Mouse (Mus musculus): Measurements from ENCODE around the gene Fbxo42. TPM values are rescaled to one million over a fixed set of nuclear protein-coding genes. Genes with fewer than 3 reads are reported as not detected.
"Not testable (repeated sequence)": the region's sequence is repeated elsewhere in the genome, so short reads cannot be mapped to it uniquely, and the experiment has no call there.

Gene Fbxo42
- polyA plus RNA-seq, 1 experiment from 2014 or later: 29.6 TPM

DNA sequence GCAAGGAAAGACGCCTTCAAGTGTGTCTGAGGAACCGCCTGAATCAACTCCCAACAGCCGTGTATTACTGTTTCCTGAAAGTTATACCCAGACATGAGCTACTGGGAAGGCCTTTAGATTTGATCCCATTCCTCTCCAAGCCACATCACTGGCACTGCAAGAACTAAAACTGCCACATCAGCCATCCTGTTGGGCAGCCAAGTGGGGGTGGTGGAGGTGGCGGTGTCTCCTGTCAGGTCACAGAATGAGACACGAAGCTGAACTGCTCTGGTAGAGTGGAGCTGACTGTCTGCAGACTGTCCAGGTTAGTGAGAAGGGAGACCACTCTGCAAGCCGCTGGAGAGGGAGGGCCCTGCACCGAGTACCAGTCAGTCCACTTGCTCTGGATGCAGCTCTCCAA lies 25.1 kb upstream of the Fbxo42 start:
- 92% methylated on average over 7 of the region's 7 CpGs for WGBS
- Histone ChIP-seq H3K27me3 (ENCODE audit: poor library complexity, severe bottlenecking) (no peaks in the 10 kb centered on the region), H3K4me1 (peaks cover 60% of the 10 kb centered on the region), H3K9me3 (no peaks in the 10 kb centered on the region; the same call in 1 of the 2 replicates), H3K36me3 (replicated peaks) (peaks cover 58% of the 10 kb centered on the region), H3K4me3 (no peak overlapping the region), H3K27ac (0 out of 2 replicates have a peak overlapping the region, but pooled peaks have one; percentile 4)
- DNase-seq (ENCODE audit: extremely low spot score, low spot score): no peak

GRCm38 (mm10) chr4:141123065-141123464 lies 24.6 kb upstream of the Fbxo42 start:
- 41% methylated on average over 1 of the region's 1 CpGs for WGBS
- H3K4me1 ChIP-seq: peaks cover 60% of the 10 kb centered on the region
- no peak overlapping the region for H3K4me3 ChIP-seq
- no peak for DNase-seq (ENCODE audit: extremely low spot score, low spot score)
- no peaks in the 10 kb centered on the region; the same call in 1 of the 2 replicates for H3K9me3 ChIP-seq
- H3K36me3 ChIP-seq (replicated peaks): peaks cover 54% of the 10 kb centered on the region
- H3K27me3 ChIP-seq (ENCODE audit: poor library complexity, severe bottlenecking): no peaks in the 10 kb centered on the region
- 0 out of 2 replicates have a peak overlapping the region, but pooled peaks have one; percentile 4 for H3K27ac ChIP-seq

DNA sequence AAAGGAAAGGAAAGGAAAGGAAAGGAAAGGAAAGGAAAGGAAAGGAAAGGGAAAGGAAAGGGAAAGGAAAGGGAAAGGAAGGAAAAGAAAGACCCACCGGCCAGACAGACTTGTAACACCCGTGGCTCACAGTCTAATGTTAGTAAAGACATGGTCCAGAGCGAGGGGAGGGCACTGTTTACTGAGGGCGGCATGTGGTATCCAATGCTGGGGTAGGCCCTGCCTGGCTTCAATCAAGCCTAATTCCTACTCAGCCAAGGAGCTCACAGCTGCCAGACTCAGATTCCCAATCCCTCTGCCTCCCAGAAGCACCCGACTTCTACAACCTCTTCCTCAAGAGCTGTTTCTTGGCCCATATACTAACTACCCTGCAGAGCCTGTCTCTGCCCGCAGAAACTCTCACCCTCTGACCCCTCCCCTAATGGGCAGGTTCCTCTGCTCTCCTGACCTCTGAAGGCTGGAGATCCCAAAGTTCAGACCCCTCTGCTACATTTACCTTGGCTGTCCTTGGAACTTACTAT lies 18.5 kb upstream of the Fbxo42 start:
- H3K36me3 ChIP-seq (replicated peaks): peaks cover 26% of the 10 kb centered on the region
- no peak for DNase-seq (ENCODE audit: extremely low spot score, low spot score)
- no peak overlapping the region for H3K27ac ChIP-seq
- H3K9me3 ChIP-seq: no peaks in the 10 kb centered on the region; the same call in 1 of the 2 replicates
- H3K4me1 ChIP-seq: peaks cover 57% of the 10 kb centered on the region
- H3K4me3 ChIP-seq: no peak overlapping the region
- H3K27me3 ChIP-seq (ENCODE audit: poor library complexity, severe bottlenecking): no peaks in the 10 kb centered on the region
- WGBS: 74% methylated on average over 6 of the region's 6 CpGs

DNA sequence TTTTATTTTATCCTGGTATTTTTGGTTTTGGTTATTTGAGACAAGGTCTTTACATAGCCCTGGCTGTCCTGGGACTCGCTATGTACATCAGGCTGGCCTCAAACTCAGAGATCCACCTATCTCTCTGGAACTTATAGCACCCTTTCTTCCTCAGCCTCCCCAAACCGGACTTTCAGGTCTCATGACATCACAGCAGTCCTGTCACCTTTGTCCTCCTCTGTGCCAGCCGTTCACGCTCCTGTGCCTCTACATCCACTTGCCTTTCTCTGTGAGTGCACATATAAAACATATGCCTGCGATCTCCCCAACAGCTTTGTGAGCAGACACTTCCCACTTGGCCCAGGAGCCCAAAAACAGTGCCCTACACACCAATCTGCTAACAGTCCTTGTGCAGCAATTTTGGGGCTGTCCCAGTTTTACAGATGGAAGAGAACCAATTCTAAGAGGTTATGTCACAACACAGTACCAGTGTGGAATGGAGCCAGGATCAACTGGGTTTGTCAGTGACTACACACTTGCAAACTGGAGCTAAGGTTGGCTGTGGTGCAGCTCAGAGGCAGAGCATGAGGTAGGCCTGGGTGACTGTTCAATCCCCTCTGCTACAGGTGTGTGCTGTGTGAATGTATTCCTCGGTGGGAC lies 16.9 kb upstream of the Fbxo42 start:
- Histone ChIP-seq H3K27me3 (ENCODE audit: poor library complexity, severe bottlenecking) (no peaks in the 10 kb centered on the region), H3K4me3 (no peak overlapping the region), H3K27ac (peak overlapping the region; percentile 27), H3K36me3 (replicated peaks) (peaks cover 31% of the 10 kb centered on the region), H3K4me1 (peaks cover 66% of the 10 kb centered on the region), H3K9me3 (no peaks in the 10 kb centered on the region; the same call in 1 of the 2 replicates)
- no peak for DNase-seq (ENCODE audit: extremely low spot score, low spot score)
- WGBS: 82% methylated on average over 6 of the region's 6 CpGs

- peaks cover 70% of the 10 kb centered on the region for H3K4me1 ChIP-seq
Observed at GRCm38 (mm10) chr4:141131531-141132061, 16.1 kb upstream of the Fbxo42 start.

GRCm38 (mm10) chr4:141132191-141132590 lies 15.5 kb upstream of the Fbxo42 start:
- no peak overlapping the region for H3K4me3 ChIP-seq
- H3K4me1 ChIP-seq: peaks cover 76% of the 10 kb centered on the region
- no peak for DNase-seq (ENCODE audit: extremely low spot score, low spot score)
- H3K27ac ChIP-seq: peak overlapping the region; percentile 72
- H3K9me3 ChIP-seq: no peaks in the 10 kb centered on the region
- no peaks in the 10 kb centered on the region for H3K27me3 ChIP-seq (ENCODE audit: poor library complexity, severe bottlenecking)
- 65% methylated on average over 8 of the region's 8 CpGs for whole genome bisulfite sequencing
- H3K36me3 ChIP-seq (replicated peaks): peaks cover 29% of the 10 kb centered on the region

More at GRCm38 (mm10) chr4:141131531-141132061, 16.1 kb upstream of the Fbxo42 start:
- no peaks in the 10 kb centered on the region; the same call in 1 of the 2 replicates for H3K9me3 ChIP-seq
- peaks cover 32% of the 10 kb centered on the region for H3K36me3 ChIP-seq (replicated peaks)
- 69% methylated on average over 5 of the region's 5 CpGs for WGBS
- H3K27me3 ChIP-seq (ENCODE audit: poor library complexity, severe bottlenecking): no peaks in the 10 kb centered on the region
- peak overlapping the region; percentile 72 for H3K27ac ChIP-seq
- H3K4me3 ChIP-seq: no peak overlapping the region
- no peak for DNase-seq (ENCODE audit: extremely low spot score, low spot score)

- 61% methylated on average over 8 of the region's 8 CpGs for WGBS
- no peak for DNase-seq (ENCODE audit: extremely low spot score, low spot score)
- H3K9me3 ChIP-seq: no peaks in the 10 kb centered on the region
- peaks cover 84% of the 10 kb centered on the region for H3K4me1 ChIP-seq
- H3K4me3 ChIP-seq: no peak overlapping the region
- H3K27ac ChIP-seq: no peak overlapping the region; the same call in 1 of the 2 replicates
- H3K27me3 ChIP-seq (ENCODE audit: poor library complexity, severe bottlenecking): no peaks in the 10 kb centered on the region
- peaks cover 29% of the 10 kb centered on the region for H3K36me3 ChIP-seq (replicated peaks)
Observed at GRCm38 (mm10) chr4:141133227-141133626, 14.5 kb upstream of the Fbxo42 start.

GRCm38 (mm10) chr4:141134031-141134441 lies 13.7 kb upstream of the Fbxo42 start:
- Histone ChIP-seq H3K4me1 (peaks cover 89% of the 10 kb centered on the region), H3K36me3 (replicated peaks) (peaks cover 29% of the 10 kb centered on the region), H3K27me3 (ENCODE audit: poor library complexity, severe bottlenecking) (no peaks in the 10 kb centered on the region), H3K9me3 (no peaks in the 10 kb centered on the region), H3K4me3 (peak overlapping the region; percentile 30), H3K27ac (peak overlapping the region; percentile 80)
- DNase-seq (ENCODE audit: extremely low spot score, low spot score): peak; percentile 70
- WGBS: 13% methylated on average over 8 of the region's 8 CpGs

- peaks cover 26% of the 10 kb centered on the region for H3K36me3 ChIP-seq (replicated peaks)
- H3K9me3 ChIP-seq: no peaks in the 10 kb centered on the region
- no peak for DNase-seq (ENCODE audit: extremely low spot score, low spot score)
- H3K27ac ChIP-seq: peak overlapping the region; percentile 80
- H3K27me3 ChIP-seq (ENCODE audit: poor library complexity, severe bottlenecking): no peaks in the 10 kb centered on the region
- peak overlapping the region; percentile 30 for H3K4me3 ChIP-seq
- WGBS: 77% methylated on average over 20 of the region's 20 CpGs
- peaks cover 84% of the 10 kb centered on the region for H3K4me1 ChIP-seq
Observed at GRCm38 (mm10) chr4:141134751-141135530, 12.8 kb upstream of the Fbxo42 start.

- Histone ChIP-seq H3K36me3 (replicated peaks) (peaks cover 21% of the 10 kb centered on the region), H3K9me3 (no peaks in the 10 kb centered on the region), H3K27me3 (ENCODE audit: poor library complexity, severe bottlenecking) (no peaks in the 10 kb centered on the region), H3K4me1 (peaks cover 75% of the 10 kb centered on the region), H3K4me3 (no peak overlapping the region; the same call in 1 of the 2 replicates), H3K27ac (no peak overlapping the region)
- 80% methylated on average over 7 of the region's 7 CpGs for WGBS
- no peak for DNase-seq (ENCODE audit: extremely low spot score, low spot score)
Observed at GRCm38 (mm10) chr4:141136126-141136525, 11.6 kb upstream of the Fbxo42 start.

DNA sequence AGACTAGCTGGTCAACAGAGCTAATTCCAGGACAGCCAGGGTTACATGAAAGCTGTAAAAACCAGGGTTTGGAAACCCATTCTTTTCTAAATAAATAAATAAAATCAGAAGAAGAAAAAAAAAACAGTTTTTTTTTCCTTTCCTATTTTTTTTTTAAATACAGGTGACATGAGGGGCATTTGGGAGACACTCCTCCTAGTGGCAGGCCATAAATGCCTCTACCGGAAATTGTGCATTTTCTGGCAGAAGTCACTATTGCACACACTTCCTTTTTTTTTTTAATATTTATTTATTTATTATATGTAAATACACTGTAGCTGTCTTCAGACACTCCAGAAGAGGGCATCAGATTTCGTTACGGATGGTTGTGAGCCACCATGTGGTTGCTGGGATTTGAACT lies 10.0 kb upstream of the Fbxo42 start:
- not testable (repeated sequence) for H3K27ac ChIP-seq; DNase-seq (ENCODE audit: extremely low spot score, low spot score); H3K27me3 ChIP-seq (ENCODE audit: poor library complexity, severe bottlenecking); H3K9me3 ChIP-seq
- Histone ChIP-seq H3K4me3 (peak overlapping the region; percentile 84; the same call in 1 of the 2 replicates), H3K4me1 (peaks cover 62% of the 10 kb centered on the region), H3K36me3 (replicated peaks) (peaks cover 20% of the 10 kb centered on the region)
- 81% methylated on average over 3 of the region's 3 CpGs for WGBS

DNA sequence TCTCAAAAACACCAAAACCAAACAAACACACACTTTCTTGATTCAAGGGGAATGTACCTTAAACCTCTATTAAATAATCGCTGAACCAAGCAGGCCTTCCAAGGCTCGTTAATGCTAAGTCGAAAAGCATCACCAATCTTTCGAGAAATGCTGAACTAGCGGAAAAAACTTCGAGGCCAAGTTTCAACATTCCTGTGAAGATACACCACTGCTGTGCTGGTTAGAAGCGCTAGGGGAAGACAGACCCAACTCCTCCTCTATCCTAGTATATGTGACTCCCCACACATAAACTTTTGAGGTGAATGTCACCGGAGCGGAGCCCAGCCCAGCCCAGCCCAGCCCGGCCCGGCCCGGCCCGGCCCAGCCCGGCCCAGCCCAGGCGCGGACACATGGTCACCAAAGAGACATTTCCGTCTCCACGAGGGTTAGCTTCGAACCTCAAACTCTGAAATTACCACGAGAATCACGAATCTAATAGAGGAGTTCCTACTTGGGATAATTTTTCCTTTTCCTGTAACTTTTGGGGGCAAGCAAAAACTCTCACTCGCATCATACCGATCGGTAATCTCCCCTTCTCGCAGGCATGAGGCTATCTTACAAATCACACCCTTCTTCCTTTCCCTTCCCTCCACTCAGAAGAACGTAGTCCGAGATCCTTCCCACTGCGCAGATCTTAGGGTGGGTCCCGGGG lies 9.1 kb upstream of the Fbxo42 start:
- H3K4me1 ChIP-seq: peaks cover 53% of the 10 kb centered on the region
- peak overlapping the region; percentile 84 for H3K4me3 ChIP-seq
- no peaks in the 10 kb centered on the region for H3K27me3 ChIP-seq (ENCODE audit: poor library complexity, severe bottlenecking)
- H3K27ac ChIP-seq: peak overlapping the region; percentile 96
- H3K36me3 ChIP-seq (replicated peaks): peaks cover 20% of the 10 kb centered on the region
- WGBS: 6% methylated on average over 29 of the region's 29 CpGs
- no peaks in the 10 kb centered on the region for H3K9me3 ChIP-seq
- no peak for DNase-seq (ENCODE audit: extremely low spot score, low spot score)

All from forebrain, embryonic 10.5 days (tissue).